Mouse (Mus musculus) layer of hippocampus, postnatal 10 days (tissue): ENCODE data around the gene Fam171a2. TPM values are rescaled to one million over a fixed set of nuclear protein-coding genes. Genes with fewer than 3 reads are reported as not detected.
"Not testable (repeated sequence)": the region's sequence is repeated elsewhere in the genome, so short reads cannot be mapped to it uniquely, and the experiment has no call there.

Experiments used
- DNase-seq, 2 experiments: peaks; one replicate each; pipeline ENCODE4 v3.0.0; 2021; ENCODE audit warnings: low spot score in 2 of 2
- total RNA-seq, 2 experiments: library from RNA; stranded (reverse); gene quantifications; 2 replicates each; pipeline ENCODE4 v1.2.3; 2021

Gene Fam171a2
- total RNA-seq, 2 experiments from 2014 or later: 115 TPM

DNA sequence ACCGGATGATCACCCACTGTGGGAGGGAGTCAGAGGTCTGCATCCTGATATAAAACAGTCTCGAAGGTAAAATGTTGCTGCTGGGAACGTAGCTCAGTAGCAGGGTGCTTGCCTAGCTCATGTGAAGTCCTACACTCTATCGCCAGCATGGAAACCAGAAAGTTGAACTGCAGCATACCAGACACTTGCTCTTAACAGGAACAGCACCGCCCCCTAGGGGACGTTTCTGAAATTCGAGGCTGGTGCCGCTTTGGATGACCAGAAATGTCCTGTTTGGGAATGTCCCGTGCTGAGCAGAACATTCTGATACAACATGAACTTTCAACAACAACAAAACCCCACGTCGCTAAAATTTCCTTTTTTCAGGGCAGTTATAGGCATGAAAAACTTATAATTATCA is 35.8 kb downstream of the Fam171a2 start:
- peak; percentile 93 to 94 for DNase-seq

DNA sequence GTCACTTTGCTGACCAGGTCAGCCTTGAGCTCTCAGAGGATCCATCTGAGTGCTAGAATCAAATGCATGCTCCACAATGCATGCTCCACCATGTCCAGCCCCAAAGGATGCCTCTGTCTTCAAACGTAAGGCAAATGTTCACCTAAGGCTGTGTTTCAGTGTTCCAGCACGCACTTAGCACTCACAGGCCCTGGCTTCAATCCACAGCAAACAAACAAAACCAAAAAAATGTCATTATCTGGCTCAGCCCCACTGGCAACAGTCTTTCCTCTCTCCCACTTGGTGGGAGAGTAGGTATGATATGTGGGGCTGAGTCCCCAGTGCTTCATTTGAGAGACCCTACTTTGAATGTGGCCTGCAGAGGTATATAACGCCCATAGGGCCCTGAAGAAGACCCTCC is 36.4 kb downstream of the Fam171a2 start:
- DNase-seq: no peak

DNA sequence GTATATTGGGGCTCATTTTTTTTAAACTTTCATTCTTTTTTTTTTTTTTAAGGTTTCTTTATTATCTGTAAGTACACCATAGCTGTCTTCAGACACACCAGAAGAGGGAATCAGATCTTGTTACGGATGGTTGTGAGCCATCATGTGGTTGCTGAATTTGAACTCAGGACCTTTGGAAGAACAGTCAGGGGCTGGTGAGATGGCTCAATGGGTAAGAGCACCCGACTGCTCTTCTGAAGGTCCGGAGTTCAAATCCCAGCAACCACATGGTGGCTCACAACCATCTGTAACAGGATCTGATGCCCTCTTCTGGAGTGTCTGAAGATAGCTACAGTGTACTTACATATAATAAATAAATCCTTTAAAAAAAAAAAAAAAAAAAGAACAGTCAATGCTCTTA is 37.1 kb downstream of the Fam171a2 start:
- not testable (repeated sequence) for DNase-seq

DNA sequence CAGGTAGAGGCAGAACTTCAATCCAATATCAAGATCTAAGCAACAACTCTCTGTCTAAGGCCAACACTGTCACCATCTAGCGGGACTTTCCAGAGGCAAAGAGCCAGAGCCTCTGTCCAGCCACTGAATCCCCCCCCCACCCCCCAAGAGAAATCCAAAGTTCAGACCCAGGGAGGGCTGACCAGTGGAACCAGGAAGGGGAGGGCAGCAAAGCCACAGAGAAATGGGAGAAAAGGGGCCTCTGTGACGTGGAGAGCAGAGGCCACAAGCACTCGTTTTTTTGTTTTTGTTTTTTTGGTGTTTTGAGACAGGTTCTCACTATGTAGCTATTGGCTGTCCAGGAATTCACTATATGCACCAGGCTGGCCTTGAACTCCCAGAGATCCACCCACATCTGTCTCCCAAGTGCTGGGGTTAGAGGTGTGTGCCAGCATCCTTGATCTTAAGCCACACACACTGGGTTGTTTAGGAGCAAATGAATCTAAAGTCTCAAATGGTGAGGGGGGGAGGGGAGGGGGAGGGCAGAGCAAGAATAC is 37.6 kb downstream of the Fam171a2 start:
- no peak for DNase-seq

DNA sequence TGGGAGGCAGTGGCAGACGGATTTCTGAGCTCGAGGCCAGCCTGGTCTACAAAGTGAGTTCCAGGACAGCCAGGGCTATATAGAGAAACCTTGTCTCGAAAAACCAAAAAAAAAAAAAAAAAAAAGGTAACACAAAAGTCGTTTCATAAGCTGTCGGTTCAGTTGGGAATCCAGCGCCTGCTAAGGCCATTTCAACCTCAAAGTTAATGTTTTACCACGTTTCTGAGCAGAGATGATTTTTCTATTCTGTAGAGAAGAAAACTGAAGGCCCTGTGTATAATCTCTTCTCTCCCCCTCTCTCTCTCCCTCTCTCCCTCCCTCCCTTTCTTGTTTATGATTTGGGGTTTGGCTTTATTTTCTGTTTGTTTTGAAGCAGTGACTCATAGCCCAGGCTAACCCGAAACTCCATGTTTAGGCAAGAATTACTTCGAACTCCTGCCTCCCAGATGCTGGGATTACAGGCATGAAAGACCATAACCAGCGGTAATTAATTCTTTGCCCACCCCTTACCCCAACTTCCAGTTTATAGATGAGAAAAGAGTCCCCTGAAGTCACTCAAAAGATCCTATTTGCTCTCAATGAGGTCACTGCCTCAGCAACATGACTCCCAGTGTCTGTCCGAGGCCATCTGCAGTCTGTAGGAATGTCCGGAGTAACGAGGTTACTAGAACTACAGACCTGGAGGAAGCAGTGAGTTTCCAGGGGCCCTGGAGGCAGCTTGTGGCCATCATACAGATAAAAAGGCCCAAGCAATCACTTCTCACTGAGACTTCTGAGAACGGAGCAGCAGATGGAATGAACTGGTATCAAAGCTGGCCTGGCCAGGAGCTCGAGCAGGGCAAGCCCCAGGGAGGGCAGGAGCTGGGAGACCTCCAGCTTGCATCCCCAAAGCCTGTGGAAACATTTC is 38.3 kb downstream of the Fam171a2 start:
- DNase-seq: no peak

DNA sequence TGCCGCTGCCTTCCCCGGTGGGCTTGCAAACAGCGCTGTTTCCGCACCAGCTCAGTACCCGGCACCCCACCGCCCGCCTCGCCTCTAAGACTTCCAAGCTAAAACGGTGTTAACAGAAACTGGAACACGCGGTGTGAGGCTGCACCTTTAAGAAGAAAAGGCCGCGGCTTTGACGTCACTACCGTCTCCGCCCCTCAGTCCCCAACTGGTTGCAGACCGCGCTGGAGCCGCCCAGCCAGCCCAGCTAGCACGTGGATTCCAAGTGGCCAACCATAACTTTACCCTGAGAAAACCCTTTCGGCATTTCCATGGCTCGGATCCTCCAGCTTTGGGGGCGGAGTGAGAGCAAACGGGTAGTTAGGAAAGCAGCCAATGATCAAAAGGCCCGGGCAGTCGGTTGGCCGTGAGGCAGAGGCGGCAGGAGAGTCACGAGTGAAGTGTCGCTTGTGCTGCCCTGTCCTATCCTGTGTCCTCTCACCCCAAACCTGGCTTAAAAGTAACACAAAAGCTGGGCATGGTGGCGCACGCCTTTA is 39.1 kb downstream of the Fam171a2 start:
- DNase-seq: peak; percentile 93 to 94

DNA sequence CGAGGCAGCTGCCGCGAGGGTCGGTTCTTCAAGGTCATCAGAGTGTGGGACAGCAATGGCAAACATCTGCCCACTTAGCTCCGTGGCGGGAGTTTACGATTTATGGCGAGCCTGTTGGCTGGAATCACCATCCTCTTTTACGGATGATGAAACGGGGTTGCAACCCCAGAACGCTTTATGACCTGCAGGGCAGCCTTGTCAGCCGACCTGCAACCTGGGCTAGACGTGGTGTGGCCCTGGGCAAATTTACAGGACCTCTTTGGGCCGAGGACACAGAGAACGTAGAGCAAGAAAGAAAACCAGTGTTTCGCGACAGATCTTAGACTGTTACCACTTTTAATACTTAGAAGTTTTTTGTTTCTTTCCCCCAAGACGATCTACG is 39.7 kb downstream of the Fam171a2 start, which contains the start of gene Slc25a39:
Slc25a39 (minus strand) TSS at position 113 of the 382 bp plus-strand sequence.
- no peak for DNase-seq

DNA sequence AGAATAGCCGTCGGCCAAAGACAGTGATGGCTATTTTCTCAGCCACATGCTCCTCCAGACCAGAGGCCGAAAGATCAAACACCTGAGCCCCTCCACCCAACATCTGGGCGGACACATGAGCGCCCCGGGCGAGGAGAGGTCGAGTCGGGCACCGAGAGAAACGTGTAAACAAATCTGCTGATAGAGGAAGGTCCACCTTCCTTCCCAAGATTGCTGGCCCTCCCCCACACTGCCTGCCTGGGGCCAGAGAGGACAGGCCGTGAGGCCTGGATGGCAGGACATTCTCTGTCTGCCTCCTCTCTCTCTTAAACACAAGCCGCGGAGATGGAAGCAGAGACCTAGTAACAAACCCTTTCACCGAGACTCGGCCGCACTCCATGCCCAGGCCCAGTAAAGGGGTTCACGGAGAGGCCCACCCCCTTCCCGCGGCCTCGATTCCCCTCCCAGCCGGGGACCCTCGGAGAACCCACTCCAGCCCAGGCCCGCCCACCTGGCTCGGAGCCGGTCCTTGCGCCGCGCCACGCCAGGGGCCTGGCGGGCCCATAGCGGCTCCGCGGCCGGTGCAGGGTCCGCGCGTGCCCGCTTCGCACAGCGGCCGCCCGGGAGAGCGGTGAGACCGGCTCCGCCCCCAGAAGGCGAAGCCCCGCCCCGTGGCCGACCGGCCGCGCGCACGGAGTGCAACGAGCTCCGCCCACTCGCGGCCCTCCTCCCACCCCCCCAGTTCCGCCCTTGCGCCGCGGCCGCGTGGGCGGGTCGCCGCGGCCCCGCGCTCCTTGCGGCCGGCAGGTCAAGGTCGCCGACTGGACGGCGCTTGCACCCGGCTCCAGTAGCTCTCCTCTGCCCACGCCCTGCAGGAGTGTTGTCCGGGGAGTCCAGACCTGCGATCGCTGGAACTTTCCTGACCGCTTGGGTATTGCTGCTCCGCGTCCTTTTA is 40.3 kb downstream of the Fam171a2 start:
- peak; percentile 87 to 94 for DNase-seq

DNA sequence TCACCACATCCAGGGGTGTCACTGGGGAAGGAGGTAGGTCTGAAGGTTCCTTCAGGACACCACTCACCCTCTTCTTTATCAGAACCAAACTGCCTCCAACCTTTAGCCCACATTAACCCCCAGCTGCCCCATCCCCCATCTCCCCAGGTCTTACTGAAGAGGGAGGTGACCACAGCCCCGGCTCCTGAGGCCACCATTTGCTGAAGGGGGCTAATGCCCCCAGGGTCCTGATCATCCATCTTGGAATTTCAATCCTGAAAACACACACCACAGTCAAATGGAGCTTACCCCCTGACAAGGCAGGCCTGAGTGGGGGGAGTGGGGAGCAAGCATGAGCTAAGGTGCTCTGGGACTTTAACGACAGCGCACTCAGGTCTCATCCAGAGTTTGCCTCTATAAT is 41.1 kb downstream of the Fam171a2 start:
- peak; percentile 10 to 14 for DNase-seq

DNA sequence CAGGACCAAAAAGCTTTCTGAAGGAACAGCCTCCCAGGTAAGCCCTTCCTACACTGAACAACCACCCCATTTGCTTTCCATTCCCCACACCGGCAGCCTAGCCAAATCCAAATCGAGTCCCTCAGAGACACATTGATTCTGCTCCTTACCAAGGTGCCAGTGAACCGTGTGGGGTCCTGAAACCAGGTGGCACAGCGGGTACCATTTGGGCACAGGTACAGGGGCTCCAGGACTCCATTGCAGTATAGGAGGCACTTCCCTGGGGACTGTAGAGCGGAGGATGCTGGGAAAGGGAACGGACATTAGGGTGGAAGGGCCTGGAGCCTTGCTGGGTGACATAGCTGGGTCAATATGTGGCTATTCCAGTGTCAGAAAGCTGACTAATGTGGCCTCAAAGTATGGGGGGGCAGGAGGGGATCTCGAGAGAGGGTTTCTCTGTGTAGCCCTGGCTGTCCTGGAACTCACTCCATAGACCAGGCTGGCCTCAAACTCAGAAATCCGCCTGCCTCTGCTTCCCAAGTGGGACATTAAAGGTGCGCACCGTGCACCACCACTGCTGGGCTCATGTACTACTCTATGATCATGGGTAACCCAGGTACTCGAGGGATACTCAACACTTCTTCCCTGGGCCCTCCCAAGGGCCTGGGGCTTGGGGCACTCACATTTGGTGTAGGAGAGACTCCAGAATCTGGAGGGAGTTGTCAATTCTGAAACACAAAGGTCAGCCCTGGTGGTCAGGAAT is 41.8 kb downstream of the Fam171a2 start:
- DNase-seq: peak in 1 of 2 experiments; percentile 13

DNA sequence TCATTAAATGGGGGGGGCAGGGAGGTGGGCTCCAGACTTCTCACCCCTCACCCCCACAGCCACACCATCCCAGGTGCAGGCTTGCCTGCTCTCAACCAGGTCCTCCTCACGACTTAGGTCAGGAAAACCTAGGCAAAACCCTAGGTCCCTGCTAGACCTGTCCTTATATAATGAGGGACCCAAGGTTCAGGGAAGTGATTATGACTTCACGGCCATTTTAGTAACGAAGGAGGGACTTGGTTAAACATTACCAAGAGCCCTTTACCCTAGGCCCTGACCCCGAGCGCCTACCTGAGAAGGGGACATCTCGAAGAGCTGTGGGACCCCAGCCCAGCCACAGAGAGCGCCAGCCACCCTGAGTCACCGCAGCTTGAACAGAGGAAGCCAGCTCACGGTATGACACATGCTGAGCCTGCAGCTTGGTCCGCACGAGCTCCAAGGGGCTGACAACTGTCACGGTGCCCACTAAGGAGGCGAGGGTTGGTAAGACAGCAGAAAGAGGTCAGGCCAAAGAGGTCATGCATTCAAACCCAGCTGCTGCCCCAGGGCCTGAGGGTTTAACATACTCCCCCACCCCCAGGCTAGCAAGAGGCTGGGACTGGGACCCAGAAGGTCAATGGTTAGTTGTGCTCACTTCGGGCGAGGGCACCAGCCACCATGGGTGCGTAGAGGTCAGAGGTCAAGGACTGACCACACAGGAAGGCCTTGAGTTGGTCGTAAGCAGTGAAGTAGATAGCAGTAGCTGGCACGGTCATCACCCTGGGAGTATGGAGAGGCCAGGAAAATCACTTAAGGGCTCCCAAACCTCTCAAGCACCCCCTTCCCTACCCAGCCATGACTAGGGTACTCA is 43.1 kb downstream of the Fam171a2 start:
- peak in 1 of 2 experiments; percentile 12 for DNase-seq

DNA sequence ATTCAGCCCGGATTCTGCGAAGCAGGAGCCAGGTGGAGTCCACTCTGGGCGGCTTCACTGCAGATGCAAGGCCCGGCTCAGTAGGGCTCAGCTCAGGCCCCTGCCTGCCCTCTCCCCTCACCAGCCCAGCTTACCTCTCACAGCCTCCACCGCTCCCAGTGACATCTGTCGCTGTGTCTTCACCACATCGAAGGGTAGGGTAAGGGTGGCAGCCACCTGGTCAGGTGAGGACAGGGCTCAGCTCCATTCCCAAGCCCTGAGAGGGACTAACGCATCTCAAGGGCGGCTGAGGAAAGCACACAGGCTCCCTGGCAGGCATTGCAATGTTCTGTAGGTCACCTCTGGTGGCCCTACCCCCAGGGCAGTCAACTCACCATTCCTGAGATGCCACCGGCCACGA is 43.8 kb downstream of the Fam171a2 start:
- peak in 1 of 2 experiments; percentile 10 for DNase-seq

DNA sequence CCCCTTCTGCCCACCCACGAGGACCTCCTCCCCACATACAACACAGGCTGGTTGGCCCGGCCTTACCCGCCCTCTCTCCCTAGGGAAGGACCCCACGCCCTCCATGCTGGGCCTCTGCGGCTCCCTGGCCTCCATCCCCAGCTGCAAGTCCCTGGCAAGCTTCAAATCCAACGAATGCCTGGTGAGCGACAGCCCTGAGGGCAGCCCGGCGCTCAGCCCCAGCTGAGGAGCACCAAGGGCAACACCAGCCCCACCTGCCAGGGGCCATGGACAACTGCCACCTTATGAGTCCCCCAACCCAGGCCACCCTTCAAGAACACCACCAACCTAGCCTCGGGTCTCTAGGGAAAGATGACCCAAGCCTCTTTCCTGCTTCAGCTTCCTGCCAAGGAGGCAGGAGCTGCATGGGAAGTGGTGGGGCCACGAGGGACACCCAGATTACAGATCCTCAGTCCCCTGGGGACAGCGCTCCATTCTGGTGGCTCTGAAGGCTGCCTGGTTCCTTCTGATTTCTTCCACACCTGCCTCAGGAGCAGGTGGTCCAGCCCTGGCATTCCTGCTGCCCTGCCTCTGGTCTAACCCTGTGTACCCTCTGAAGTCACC is 45.5 kb downstream of the Fam171a2 start:
- DNase-seq: peak; percentile 19 to 20

DNA sequence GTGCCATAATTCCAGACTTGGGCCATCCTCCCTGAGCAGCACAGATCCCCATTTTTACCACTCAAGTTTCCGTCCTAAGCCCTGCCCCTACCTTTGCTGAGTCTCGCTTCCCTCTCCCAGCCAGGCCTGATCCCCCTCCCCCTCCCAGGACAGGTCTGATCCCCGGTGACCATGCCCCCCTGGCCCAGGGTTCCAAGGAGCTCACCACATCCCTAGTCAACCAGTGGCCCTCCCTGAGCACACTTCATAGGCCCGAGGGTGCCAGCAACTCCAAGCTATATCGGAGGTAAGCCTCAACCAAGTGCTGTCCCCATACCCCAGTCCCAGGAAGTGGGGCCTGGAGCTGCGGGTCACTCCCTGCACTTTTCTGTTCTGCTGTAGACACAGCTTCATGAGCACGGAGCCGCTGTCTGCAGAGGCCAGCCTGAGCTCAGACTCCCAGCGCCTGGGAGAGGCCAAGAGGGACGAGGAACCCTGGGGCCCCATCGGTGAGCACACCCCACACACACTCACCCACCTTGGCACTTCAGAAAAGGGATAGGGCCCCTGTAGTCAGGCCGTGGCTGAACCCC is 46.9 kb downstream of the Fam171a2 start:
- peak in 1 of 2 experiments; percentile 17 for DNase-seq

DNA sequence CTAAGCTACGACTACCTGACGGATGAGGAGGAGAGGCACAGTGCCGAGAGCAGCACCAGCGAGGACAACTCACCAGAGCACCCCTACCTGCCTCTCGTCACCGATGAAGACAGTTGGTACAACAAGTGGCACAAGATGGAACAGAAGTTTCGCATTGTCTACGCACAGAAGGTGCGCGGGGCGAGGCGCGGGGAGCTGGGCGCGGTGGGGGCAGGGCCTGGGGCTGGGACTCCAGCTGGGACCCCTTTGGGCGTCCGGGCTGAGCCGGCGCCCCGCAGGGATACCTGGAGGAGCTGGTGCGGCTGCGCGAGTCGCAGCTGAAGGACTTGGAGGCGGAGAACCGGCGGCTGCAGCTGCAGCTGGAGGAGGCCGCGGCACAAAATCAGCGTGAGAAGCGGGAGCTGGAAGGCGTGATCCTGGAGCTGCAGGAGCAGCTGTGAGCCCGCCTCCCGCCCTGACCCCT is 47.8 kb downstream of the Fam171a2 start:
- DNase-seq: peak; percentile 9 to 26

DNA sequence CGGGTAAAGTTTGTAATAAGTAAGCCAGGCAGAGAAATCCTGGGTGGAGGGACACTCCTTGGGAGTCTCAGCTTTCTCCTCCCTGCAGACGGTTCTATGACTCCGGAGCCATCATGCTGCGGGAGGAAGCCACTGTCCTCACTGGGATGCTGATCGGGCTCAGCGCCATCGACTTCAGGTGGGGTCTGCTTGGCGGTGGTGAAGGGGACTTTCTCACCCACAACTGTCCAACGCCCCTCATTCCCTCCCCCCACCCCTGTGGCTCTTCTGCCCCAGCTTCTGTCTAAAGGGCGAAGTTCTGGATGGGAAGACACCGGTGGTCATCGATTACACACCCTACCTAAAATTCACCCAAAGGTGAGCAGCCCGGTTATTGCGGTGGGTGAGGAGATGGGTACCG is 48.4 kb downstream of the Fam171a2 start:
- peak in 1 of 2 experiments; percentile 12 for DNase-seq

DNA sequence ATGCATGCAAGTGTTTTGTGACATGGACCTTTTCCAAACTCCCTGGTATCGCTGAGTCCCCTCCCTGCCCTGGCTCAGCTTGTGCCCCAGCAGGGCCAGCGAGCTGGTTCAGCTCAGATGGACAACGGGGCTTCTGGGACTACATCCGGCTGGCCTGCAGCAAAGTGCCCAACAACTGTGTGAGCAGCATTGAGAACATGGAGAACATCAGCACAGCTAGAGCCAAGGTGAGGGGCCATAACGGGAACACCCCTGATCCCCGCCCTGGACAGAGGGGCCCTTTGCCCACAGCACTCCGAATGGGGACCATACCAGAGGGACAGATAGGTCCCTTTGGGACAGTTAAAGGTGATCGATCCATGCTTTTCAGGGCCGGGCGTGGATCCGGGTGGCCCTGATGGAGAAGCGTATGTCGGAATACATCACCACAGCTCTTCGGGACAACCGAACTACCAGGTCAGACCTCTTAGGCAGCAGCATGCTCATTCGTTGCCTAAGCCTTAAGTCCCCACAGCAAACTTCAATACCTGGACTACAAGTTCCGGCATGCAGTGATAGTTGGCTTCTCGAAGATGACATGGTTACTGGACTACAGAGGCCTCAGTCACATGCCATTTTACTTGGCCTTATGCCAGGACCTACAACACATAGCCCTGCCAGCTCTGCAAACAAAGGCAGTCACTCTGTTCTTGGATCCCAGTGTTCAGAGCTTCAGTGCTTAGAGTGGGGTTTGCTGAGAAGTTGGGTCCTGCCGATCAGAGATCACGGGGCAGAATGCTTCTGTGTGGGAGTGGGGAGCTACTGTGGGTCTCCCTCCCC is 49.3 kb downstream of the Fam171a2 start:
- DNase-seq: peak; percentile 52 to 53

DNA sequence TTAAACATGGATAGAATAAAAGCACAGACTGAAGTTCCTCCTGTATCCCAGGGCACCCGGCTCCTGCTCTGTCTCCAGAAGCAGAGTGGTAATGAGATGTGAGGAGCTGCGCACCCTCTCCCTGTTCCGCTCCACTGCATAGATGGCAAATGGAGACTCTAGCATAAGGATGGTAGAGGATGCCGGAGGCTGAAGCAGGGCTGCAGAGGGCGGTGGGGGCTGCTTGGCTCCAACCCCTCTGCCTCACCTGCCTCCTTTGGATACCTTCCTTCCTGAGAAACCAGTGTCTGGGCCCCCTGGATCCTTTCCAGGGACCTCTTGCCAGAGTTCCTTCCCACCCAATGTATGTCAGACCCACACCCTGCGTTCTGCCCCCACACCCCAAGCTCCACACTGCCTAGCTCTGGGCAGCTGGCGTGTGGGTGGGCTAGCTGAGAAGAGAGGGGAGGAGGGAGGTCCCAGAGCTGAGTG is 50.8 kb downstream of the Fam171a2 start:
- peak; percentile 10 to 33 for DNase-seq
